Mouse (Mus musculus): Measurements from ENCODE around the gene Etnk1.

- TF ChIP-seq CTCF (IDR thresholded peaks at IDR 0.05; ENCODE audit: low read depth): no peak
- TF ChIP-seq EP300 (optimal IDR thresholded peaks at IDR 0.05): no peak
Measured at GRCm38 (mm10) chr6:143170166-143170960, 3.3 kb downstream of the Etnk1 start.
